Mouse (Mus musculus): ENCODE measurements at regions not wholly inside any gene's neighbourhood (a gene's known extent, or its start where the extent isn't known, plus 50 kb on each side); places are given as distances from the start of the nearest gene placed in this dataset.

- H3K27me3 ChIP-seq (ENCODE audit: insufficient read depth, low read length): no peaks in the 10 kb centered on the region
- WGBS: 87% methylated on average over 11 of the region's 11 CpGs
Observed at GRCm38 (mm10) chr13:47957662-47958061, 303.4 kb upstream of the Id4 start.

DNA sequence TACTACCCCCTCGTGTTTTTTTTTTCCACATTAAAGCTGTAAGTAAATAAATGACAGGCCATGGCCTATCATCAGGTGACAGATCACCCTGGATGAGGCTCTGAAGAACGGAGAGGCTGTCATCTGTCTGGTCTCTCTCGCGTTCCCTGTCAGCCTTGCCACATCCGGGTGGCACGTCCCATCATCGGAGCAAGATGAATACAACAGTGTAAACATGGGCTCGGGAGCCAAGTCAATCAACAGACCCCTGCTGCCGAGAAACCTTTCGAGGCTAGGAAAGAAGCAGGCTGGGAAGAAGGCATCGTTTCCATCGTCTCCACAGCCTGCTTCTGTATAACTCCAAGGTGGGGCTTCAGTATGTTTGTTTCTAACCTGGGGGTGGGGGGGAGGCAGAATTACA is 286.8 kb upstream of the Id4 start:
- Histone ChIP-seq H3K4me2 (replicated peaks; ENCODE audit: low read depth, low read length) (peak overlapping the region; percentile 43), H3K9ac (replicated peaks; ENCODE audit: low read length) (no peak overlapping the region), H3K4me3 (ENCODE audit: low read length) (no peak overlapping the region), H3K36me3 (ENCODE audit: insufficient read depth, low read length) (no peaks in the 10 kb centered on the region), H3K4me1 (ENCODE audit: insufficient read depth, low read length) (0 out of 2 replicates have a peak, but pooled peaks cover 3% of the 10 kb centered on the region), H3K27me3 (ENCODE audit: insufficient read depth, low read length) (no peaks in the 10 kb centered on the region), H3K27ac (ENCODE audit: low read length) (no peak overlapping the region), H3K9me3 (ENCODE audit: low read length) (no peaks in the 10 kb centered on the region)
- WGBS: 27% methylated on average over 12 of the region's 12 CpGs
- ATAC-seq (ENCODE audit: low FRiP score, low TSS enrichment): no peak

More at GRCm38 (mm10) chr13:47957662-47958061, 303.4 kb upstream of the Id4 start:
- Histone ChIP-seq H3K4me3 (ENCODE audit: low read length) (no peak overlapping the region), H3K27ac (ENCODE audit: low read length) (no peak overlapping the region), H3K4me1 (ENCODE audit: insufficient read depth, low read length) (no peaks in the 10 kb centered on the region), H3K4me2 (replicated peaks; ENCODE audit: low read depth, low read length) (no peak overlapping the region), H3K36me3 (ENCODE audit: insufficient read depth, low read length) (no peaks in the 10 kb centered on the region), H3K9me3 (ENCODE audit: low read length) (no peaks in the 10 kb centered on the region), H3K9ac (replicated peaks; ENCODE audit: low read length) (no peak overlapping the region)
- ATAC-seq (ENCODE audit: low FRiP score, low TSS enrichment): no peak

DNA sequence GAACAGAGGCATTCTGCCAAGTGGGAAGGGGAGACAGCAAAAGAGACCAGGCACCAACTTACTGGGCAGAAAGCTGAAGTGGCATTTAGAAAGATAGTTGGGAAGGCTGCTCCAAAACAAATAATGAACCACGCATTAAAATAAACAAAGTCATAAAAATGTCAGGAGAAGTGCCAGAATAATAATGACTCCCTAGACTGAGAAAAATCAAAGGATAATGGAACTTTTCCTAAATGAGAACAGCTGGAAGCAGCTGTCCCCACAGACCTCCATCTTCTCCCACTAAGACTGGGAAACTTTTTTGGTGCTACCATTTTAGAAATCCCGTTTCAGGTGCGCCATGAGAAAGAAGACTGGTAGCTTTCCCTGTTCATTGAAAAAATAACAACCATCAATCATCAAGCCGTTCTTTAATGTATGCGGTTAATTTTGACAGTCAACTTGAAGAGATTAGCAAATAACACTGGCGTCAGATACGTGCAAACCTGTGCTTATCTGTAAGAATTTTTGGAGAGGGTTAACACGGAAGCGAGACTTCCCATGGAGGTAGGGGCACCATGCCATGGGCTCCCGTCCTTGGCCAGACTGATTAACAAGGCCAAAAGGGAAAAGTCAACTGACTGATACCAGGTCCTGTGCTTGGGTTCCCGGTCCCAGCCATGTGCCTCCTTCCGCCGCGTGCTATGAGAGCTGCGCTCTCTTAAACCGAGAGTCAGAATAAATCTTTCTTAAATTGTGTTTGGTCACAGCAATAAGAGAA is 286.1 kb upstream of the Id4 start:
- Histone ChIP-seq H3K9ac (replicated peaks; ENCODE audit: low read length) (no peak overlapping the region), H3K4me1 (ENCODE audit: insufficient read depth, low read length) (0 out of 2 replicates have a peak, but pooled peaks cover 3% of the 10 kb centered on the region), H3K27me3 (ENCODE audit: insufficient read depth, low read length) (peaks cover 2% of the 10 kb centered on the region; the same call in 1 of the 2 replicates), H3K36me3 (ENCODE audit: insufficient read depth, low read length) (no peaks in the 10 kb centered on the region), H3K9me3 (ENCODE audit: low read length) (no peaks in the 10 kb centered on the region), H3K27ac (ENCODE audit: low read length) (no peak overlapping the region), H3K4me2 (replicated peaks; ENCODE audit: low read depth, low read length) (peak overlapping the region; percentile 43), H3K4me3 (ENCODE audit: low read length) (no peak overlapping the region)
- ATAC-seq (ENCODE audit: low FRiP score, low TSS enrichment): peak; percentile 67; the same call in 1 of the 2 replicates
- 63% methylated on average over 16 of the region's 16 CpGs for WGBS

DNA sequence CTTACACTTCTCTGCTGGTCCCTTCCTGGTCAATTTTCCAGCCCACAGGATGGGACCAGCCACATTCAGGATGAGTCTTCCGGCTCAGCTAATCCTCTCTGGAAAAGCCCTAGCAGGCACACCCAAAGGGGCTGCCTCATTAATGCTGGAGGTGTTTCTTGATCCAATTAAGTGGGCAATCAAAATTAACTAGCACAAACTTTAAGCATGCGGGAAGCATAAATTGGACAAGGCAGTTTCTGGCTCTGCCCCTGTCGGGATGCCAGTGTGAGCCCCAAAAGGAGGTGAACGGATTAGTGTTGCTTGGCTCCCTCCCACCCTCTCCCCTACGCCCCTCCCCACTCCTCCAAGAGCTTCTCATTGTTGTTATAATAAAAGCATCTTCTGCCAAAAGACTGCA is 262.5 kb upstream of the Id4 start:
- Histone ChIP-seq H3K27me3 (ENCODE audit: insufficient read depth, low read length) (no peaks in the 10 kb centered on the region), H3K4me1 (ENCODE audit: insufficient read depth, low read length) (no peaks in the 10 kb centered on the region), H3K4me3 (ENCODE audit: low read length) (no peak overlapping the region), H3K9me3 (ENCODE audit: low read length) (no peaks in the 10 kb centered on the region), H3K27ac (ENCODE audit: low read length) (no peak overlapping the region), H3K4me2 (replicated peaks; ENCODE audit: low read depth, low read length) (no peak overlapping the region), H3K9ac (replicated peaks; ENCODE audit: low read length) (no peak overlapping the region), H3K36me3 (ENCODE audit: insufficient read depth, low read length) (no peaks in the 10 kb centered on the region)
- no peak for ATAC-seq (ENCODE audit: low FRiP score, low TSS enrichment)
- WGBS: 68% methylated on average over 5 of the region's 5 CpGs

DNA sequence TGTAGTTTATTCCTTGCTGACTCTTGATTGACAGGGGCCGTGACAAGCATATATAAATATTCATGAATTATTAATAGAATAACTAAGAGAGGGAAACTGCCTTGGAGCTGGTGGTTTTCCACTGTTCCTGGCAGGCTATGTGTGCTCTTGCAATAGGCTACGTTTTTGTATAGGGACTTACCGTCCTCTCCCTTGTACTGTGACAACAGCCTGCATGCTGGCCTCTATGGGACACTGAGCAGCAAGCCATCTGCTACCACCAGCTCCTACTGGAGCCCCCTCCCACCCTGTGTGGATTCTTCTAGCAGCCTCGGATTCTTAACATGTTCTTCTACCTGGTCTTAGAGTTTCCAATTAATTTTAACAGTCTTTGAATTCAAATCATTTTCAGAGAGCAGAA is 261.6 kb upstream of the Id4 start:
- Histone ChIP-seq H3K4me3 (ENCODE audit: low read length) (no peak overlapping the region), H3K9ac (replicated peaks; ENCODE audit: low read length) (no peak overlapping the region), H3K9me3 (ENCODE audit: low read length) (no peaks in the 10 kb centered on the region), H3K27me3 (ENCODE audit: insufficient read depth, low read length) (no peaks in the 10 kb centered on the region), H3K27ac (ENCODE audit: low read length) (no peak overlapping the region), H3K4me2 (replicated peaks; ENCODE audit: low read depth, low read length) (no peak overlapping the region), H3K4me1 (ENCODE audit: insufficient read depth, low read length) (no peaks in the 10 kb centered on the region), H3K36me3 (ENCODE audit: insufficient read depth, low read length) (no peaks in the 10 kb centered on the region)
- ATAC-seq (ENCODE audit: low FRiP score, low TSS enrichment): no peak
- 67% methylated on average over 4 of the region's 4 CpGs for WGBS

GRCm38 (mm10) chr13:48003126-48003525 is 257.9 kb upstream of the Id4 start:
- H3K27ac ChIP-seq (ENCODE audit: low read length): no peak overlapping the region
- no peak overlapping the region for H3K4me3 ChIP-seq (ENCODE audit: low read length)
- H3K27me3 ChIP-seq (ENCODE audit: insufficient read depth, low read length): no peaks in the 10 kb centered on the region
- H3K4me2 ChIP-seq (replicated peaks; ENCODE audit: low read depth, low read length): no peak overlapping the region
- no peaks in the 10 kb centered on the region for H3K4me1 ChIP-seq (ENCODE audit: insufficient read depth, low read length)
- 88% methylated on average over 4 of the region's 4 CpGs for WGBS
- ATAC-seq (ENCODE audit: low FRiP score, low TSS enrichment): no peak
- H3K36me3 ChIP-seq (ENCODE audit: insufficient read depth, low read length): no peaks in the 10 kb centered on the region
- no peak overlapping the region for H3K9ac ChIP-seq (replicated peaks; ENCODE audit: low read length)
- H3K9me3 ChIP-seq (ENCODE audit: low read length): no peaks in the 10 kb centered on the region

- no peak overlapping the region for H3K27ac ChIP-seq (ENCODE audit: low read length)
- no peaks in the 10 kb centered on the region for H3K4me1 ChIP-seq (ENCODE audit: insufficient read depth, low read length)
- H3K4me3 ChIP-seq (ENCODE audit: low read length): no peak overlapping the region
- no peak overlapping the region for H3K4me2 ChIP-seq (replicated peaks; ENCODE audit: low read depth, low read length)
- no peak for ATAC-seq (ENCODE audit: low FRiP score, low TSS enrichment)
- H3K9me3 ChIP-seq (ENCODE audit: low read length): no peaks in the 10 kb centered on the region
- no peaks in the 10 kb centered on the region for H3K36me3 ChIP-seq (ENCODE audit: insufficient read depth, low read length)
- no peaks in the 10 kb centered on the region for H3K27me3 ChIP-seq (ENCODE audit: insufficient read depth, low read length)
- WGBS: 70% methylated on average over 7 of the region's 7 CpGs
- H3K9ac ChIP-seq (replicated peaks; ENCODE audit: low read length): no peak overlapping the region
Observed at GRCm38 (mm10) chr13:48013336-48013750, 247.7 kb upstream of the Id4 start.

GRCm38 (mm10) chr13:48015296-48015695 is 245.7 kb upstream of the Id4 start:
- Histone ChIP-seq H3K36me3 (ENCODE audit: insufficient read depth, low read length) (no peaks in the 10 kb centered on the region), H3K9ac (replicated peaks; ENCODE audit: low read length) (no peak overlapping the region), H3K4me2 (replicated peaks; ENCODE audit: low read depth, low read length) (no peak overlapping the region), H3K27ac (ENCODE audit: low read length) (no peak overlapping the region), H3K4me1 (ENCODE audit: insufficient read depth, low read length) (peaks cover 3% of the 10 kb centered on the region; the same call in 1 of the 2 replicates), H3K4me3 (ENCODE audit: low read length) (no peak overlapping the region), H3K27me3 (ENCODE audit: insufficient read depth, low read length) (no peaks in the 10 kb centered on the region), H3K9me3 (ENCODE audit: low read length) (no peaks in the 10 kb centered on the region)
- 87% methylated on average over 4 of the region's 4 CpGs for WGBS
- ATAC-seq (ENCODE audit: low FRiP score, low TSS enrichment): no peak

DNA sequence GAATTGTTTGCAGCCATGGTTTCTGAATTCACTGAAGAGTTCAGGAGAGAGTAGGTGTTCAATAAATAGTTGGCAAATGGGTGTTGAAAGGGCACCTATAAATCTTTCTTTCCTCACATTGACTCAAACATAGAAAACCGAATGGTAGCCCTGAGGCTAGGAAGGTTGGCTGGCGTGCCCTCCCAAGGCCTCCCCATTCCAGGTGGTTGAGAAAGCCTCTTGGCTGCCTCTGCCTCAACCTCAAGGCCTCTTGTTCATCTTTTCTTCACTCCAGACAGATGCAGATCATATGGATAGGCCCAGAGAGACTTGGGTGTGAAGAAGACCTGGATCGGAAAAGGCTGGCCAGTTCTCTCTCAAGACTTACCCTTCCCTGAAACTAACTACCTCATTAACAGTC is 245.0 kb upstream of the Id4 start:
- peaks cover 3% of the 10 kb centered on the region; the same call in 1 of the 2 replicates for H3K4me1 ChIP-seq (ENCODE audit: insufficient read depth, low read length)
- ATAC-seq (ENCODE audit: low FRiP score, low TSS enrichment): no peak
- H3K36me3 ChIP-seq (ENCODE audit: insufficient read depth, low read length): no peaks in the 10 kb centered on the region
- H3K9me3 ChIP-seq (ENCODE audit: low read length): no peaks in the 10 kb centered on the region
- WGBS: 78% methylated on average over 3 of the region's 3 CpGs
- H3K4me3 ChIP-seq (ENCODE audit: low read length): no peak overlapping the region
- no peaks in the 10 kb centered on the region for H3K27me3 ChIP-seq (ENCODE audit: insufficient read depth, low read length)
- no peak overlapping the region for H3K27ac ChIP-seq (ENCODE audit: low read length)
- H3K9ac ChIP-seq (replicated peaks; ENCODE audit: low read length): no peak overlapping the region
- no peak overlapping the region for H3K4me2 ChIP-seq (replicated peaks; ENCODE audit: low read depth, low read length)

GRCm38 (mm10) chr13:48016606-48017005 is 244.4 kb upstream of the Id4 start:
- H3K9me3 ChIP-seq (ENCODE audit: low read length): no peaks in the 10 kb centered on the region
- no peak for ATAC-seq (ENCODE audit: low FRiP score, low TSS enrichment)
- H3K4me3 ChIP-seq (ENCODE audit: low read length): no peak overlapping the region
- H3K27ac ChIP-seq (ENCODE audit: low read length): no peak overlapping the region
- WGBS: 84% methylated on average over 6 of the region's 6 CpGs
- H3K36me3 ChIP-seq (ENCODE audit: insufficient read depth, low read length): no peaks in the 10 kb centered on the region
- H3K27me3 ChIP-seq (ENCODE audit: insufficient read depth, low read length): no peaks in the 10 kb centered on the region
- no peak overlapping the region for H3K9ac ChIP-seq (replicated peaks; ENCODE audit: low read length)
- peaks cover 3% of the 10 kb centered on the region; the same call in 1 of the 2 replicates for H3K4me1 ChIP-seq (ENCODE audit: insufficient read depth, low read length)
- H3K4me2 ChIP-seq (replicated peaks; ENCODE audit: low read depth, low read length): no peak overlapping the region
